Mouse (Mus musculus) MN1 (cell line): ENCODE measurements around the gene Lrguk.
A peak's percentile ranks its signal among the peaks of the same experiment; 100 is the strongest.

Experiments used
- DNase-seq: peaks from one replicate; pipeline ENCODE4 v3.0.0-alpha.2; 2016; ENCODE audit warnings: low spot score

Lrguk gene

DNA sequence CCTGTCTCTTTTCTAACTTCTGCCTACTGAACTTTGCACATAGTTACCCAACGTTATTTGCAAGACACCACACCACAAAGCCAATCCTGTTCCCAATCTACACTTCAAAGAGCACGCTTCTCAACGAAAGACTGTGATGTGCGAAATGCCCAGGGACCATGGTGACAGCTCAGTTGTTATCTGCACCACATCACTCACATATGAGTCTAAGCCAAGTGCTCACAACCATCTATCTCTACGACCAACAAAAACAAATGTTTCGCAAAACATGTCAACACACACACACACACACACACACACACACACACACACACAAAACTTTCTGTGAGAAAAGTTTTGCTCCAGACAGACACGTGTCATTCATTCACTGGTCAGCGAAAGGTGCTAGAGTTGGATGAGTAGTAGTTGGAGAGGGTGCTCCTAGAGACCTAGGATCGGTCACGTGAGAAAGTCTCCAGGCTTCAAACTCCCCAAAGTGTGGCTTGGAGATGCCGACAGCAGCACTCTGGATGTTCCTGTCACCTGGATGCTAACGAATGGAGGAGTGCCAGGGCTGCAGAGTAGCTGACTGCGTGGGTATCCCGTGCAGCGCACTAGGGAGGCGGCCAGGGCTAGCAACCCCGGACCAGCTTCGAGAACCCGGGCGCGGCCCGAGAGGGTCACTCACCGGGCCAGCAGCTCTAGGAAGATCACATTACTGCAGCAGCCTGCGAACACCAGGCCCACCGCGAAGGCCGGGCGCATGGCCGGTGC, 147.0 kb downstream of the Lrguk start:
- no peak for DNase-seq

DNA sequence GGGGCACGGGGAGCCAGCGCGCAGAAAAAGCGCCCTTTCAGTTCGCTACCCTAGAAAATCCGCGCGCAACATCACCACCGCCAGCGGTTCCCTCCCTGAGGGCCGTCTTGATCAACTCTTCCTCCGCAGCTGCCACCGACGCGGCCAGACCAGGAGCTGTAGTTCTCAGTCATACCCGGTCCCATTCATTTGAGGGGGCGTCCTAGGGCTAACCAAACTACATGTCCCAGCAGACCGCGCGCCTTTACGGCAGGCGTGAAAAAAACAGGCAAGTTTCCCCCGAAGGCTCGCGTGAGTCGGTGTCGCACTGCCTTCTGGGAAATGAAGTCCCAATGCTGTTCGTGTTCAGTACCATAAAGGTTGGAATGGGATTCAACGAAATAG, 147.6 kb downstream of the Lrguk start, which contains the start of gene Slc35b4:
Gene Slc35b4, minus strand, starts transcription at position 248 of the 384 bp plus-strand sequence.
- DNase-seq, result peak; percentile 97

DNA sequence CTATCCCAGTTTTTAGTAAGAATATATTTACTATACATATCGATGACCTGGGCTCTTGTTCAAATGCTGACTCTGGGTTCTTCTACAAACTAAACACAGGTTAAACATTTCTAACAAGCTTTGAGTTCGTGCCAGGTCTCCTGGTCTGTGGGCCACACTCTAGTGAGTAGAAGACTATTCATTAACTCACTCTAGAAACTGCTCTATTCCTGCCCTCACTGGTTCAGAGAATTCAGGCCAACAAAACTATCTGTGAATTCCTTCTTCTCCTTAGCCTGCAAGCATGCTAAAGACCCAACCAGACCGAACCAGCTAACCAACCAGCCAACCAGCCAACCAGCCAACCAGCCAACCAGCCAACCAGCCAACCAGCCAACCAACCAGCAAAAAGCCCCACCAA, 149.8 kb downstream of the Lrguk start:
- DNase-seq, result no peak

DNA sequence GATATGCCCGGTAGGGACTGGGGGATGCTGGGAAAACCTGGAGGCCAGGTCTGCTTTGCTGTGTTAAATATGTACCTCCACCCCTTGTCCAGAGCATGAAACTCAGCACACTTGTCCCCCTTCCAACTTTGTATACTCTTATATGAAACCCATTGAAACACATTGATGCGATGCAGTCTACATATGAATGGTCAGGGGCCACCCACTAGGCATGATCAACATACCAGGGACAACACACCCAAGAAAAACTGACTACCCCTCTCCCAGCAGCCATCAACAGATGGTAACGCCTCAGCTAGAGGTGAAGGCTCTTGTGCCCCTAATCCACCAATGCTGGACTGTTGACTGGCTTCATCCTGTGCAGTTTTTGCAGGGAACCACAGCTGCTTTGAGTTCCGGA, 150.7 kb downstream of the Lrguk start:
- no peak for DNase-seq

DNA sequence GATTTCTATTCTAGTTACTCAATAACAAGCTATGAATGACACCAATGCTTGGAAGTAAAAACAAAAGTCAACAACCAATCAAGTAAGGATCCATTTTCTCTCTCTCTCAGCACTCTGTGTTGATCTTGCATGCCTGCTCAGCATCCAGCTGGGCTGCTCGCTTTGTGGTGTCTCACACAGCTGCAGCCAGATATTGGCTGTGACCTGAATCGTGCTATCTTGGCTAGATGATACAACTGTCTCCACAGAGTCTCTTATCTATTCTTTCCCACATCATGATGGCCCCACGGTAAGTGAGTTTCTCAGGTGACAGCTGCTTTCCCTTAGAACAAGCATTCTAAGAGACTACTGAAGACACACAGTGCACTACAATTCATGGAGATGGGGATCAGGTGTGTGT, 152.7 kb downstream of the Lrguk start:
- no peak for DNase-seq

DNA sequence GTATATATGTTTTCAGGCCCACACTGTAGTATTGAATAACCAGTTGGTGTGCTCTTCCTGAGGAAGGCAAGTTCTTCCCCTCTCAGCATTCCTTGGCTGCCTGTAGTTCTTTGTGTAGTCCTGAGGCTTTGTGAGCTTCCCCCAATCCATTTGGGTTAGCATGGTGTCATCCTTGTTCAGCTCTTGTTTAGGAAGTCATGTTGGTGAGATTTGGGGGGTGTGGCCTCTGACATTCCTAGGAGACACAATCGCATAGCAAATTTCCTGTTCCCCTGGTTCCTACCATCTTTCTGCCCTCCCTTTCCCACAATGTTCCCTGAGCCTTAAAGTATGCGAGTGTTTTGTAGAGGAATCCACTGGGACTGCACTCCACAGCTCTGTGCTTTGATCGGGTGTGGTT, 154.1 kb downstream of the Lrguk start:
- no peak for DNase-seq
